Mouse (Mus musculus) mouse trophoblast stem cell (cell line): ENCODE results near the gene Sema6d.

Experiments
- in situ Hi-C, 2 experiments: fragments of 300-500 bp; cut with MseI, MboI; formaldehyde crosslinking; loops; 2 replicates in 1 of 2; 3 replicates in 1 of 2; pipeline ENCODE4 v1.15.1; 2025

Gene Sema6d

GRCm38 (mm10) chr2:124089813-124090230 lies at the start of gene Sema6d:
Gene Sema6d, plus strand, starts transcription at chr2:124089969.
- in situ Hi-C loops, result no loop called here

DNA sequence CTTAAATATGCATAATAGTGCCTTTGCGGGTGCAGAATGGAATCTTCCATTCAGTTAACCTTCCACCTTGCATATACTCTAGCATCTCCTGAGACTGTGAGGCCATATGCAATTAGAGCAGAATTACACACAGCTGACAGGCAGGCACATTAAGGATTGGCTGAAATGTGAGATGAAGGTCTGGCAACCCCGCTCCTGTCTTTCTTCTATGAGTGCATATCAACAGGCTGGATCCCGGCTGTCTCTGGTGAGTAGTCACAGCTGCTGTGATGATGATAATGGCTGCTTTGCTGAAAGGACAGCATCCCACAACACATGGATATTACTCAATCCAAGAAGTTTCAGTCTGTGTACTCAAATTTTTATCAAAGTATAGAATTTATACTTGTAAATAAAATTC lies 29.9 kb upstream of the Sema6d start:
- in situ Hi-C loops, result no loop called here

GRCm38 (mm10) chr2:124068380-124068779 lies 21.4 kb upstream of the Sema6d start:
- in situ Hi-C loops, result no loop called here

GRCm38 (mm10) chr2:124070664-124071063 lies 19.1 kb upstream of the Sema6d start:
- in situ Hi-C loops, result no loop called here

DNA sequence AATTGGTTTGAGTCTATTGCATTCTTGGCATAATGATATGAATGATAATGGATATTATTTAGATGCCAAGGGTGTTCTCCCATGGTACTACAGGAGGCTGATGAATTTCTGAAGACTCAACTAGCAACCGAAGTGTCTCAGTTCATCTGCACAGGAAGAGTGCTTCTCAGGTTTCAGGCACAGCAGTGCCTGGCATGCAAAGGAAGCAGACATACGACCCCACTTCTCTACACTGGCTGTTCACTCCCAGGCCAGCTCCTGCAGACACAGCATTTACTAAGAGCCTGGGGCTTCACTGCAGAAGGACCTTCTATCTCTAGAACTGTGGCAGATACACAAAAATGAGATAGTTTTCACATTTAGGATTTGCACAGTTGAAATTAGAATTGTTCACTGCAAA lies 18.4 kb upstream of the Sema6d start:
- in situ Hi-C loops, result no loop called here

- in situ Hi-C loops, result no loop called here
These were observed 717 bp downstream of the Sema6d start for GRCm38 (mm10) chr2:124090231-124091141.

GRCm38 (mm10) chr2:124099697-124100096 lies 9.9 kb downstream of the Sema6d start:
- in situ Hi-C loops, result no loop called here

DNA sequence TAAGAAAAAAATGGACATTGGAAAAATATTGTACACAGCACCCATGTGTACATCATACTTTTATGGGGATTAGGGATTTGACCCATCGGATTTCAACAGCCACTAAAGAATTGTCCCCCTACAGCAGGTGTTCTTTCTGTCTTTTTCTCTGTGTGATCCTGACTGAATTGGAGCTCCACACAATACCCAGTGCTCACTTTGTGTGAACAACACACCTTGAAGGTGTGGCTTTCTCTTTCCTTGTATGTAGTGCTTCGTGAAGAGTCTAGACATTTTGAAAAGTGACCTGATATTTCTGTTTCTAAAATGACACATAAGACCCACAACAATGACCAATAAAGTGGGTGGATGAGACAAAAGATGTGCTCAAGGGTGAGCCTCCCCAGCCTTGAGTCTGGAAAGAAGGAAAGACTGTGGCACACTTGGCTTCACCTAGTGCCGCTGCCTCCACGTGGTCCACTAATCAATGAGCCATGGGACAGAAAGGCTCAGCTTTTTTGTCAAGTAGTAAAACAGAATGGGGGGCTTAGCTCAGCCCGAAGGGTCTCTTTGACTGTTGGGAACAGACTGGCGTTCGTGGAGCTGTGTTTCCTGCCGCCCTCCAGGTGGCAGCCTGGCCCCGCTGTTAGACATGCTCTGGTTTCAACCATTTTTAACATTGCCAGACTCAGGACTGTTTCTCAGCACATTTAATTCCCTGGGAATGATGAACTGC lies 10.9 kb downstream of the Sema6d start:
- in situ Hi-C loops, result no loop called here

GRCm38 (mm10) chr2:124101201-124101517 lies 11.4 kb downstream of the Sema6d start:
- in situ Hi-C loops, result no loop called here

GRCm38 (mm10) chr2:124101580-124101979 lies 11.8 kb downstream of the Sema6d start:
- in situ Hi-C loops, result no loop called here

DNA sequence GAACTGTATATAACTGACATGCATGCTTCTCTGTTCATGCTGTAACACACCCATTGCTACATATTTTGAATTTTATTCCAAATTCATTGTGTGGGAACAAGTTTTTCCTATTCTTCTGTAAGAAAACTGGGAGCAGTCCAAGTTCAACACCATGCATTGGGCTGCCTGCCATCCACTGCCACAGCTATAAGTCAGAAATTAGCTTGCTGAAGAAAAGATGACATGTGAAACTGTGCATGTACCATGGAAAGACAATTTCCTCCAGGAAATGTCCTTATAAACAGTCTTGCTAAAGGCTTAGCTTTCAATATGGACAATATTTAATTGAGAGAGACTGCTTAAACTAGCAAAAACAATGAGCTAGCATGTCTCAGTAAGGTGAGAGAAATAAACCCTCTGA lies 13.5 kb downstream of the Sema6d start:
- in situ Hi-C loops, result no loop called here

DNA sequence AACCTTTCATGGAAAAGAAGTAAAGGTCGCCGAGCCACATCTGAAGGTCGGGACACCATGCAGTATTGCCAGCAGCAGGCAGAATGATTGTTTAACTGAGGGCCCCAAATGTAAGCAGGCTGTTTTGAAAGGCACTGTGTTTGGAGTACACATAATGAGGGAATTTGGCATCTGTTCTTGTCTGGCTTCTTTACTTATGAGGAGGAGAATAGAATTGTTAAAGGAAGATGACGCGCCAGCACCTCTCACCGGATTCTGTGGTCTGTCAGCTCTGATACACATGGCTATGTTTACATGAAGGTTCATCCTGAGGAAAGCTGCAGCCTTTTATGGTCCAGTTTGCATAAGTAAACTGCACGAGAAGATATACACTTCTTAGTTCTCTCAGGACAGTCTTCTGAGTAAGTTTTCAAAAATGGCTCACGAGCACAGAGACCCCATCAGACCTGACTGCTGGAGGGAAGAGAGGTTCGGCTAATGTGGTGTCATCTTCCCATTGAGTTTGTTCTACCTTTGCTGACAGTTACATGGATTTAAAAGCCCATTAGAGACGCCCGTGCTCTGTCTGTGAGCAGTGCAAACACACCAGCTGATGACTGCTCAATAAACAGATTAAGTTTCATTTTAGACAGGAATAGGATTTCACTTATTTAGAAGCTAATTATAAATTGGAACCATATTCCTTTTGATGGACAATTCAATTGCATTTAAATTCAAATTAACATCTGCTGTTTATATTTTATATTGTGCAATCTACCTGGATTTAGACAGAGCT lies 28.9 kb downstream of the Sema6d start:
- in situ Hi-C loops, result no loop called here

GRCm38 (mm10) chr2:124120355-124120754 lies 30.6 kb downstream of the Sema6d start:
- in situ Hi-C loops, result no loop called here

DNA sequence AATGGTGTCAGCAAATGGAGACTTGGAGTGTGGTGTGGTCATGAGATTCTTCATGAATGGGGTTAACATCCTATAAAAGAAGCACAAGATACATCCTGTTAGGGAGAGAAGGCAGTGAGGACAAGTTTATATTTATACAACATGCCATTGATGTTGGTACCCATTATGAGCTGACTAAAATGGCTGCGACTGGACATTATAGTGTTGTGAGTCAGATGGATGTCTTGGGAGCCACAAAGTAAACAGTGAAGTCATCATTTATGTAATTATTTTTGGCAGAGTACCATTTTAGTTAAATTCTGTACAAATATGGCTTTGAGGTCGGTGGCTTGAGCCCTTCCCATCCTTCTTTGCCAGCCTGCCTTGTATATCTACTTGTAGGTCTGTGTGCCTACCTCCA lies 31.8 kb downstream of the Sema6d start:
- in situ Hi-C loops, result no loop called here

DNA sequence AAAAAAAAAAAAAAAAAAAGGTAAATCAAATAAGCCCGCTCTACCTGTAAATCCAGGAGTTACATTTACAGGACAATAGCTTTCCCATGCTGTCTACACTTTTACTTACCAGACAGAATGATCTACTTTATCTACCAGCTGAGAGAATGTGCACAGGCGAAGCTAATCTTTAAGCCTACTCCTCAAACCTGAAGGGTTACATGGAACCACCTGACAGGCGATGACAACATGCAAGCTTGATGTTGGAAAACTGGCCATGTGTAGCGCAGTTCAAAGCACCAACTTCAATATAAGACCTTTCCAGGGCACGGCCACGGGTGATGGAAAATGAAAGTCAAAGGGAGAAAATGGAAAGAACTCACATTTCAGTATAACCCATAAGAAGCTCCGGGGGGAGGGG lies 35.7 kb downstream of the Sema6d start:
- in situ Hi-C loops, result no loop called here

- in situ Hi-C loops, result no loop called here
These were observed 37.1 kb downstream of the Sema6d start for GRCm38 (mm10) chr2:124126853-124127252.

GRCm38 (mm10) chr2:124130876-124131275 lies 41.1 kb downstream of the Sema6d start:
- in situ Hi-C loops, result no loop called here

- in situ Hi-C loops, result no loop called here
These were observed 51.8 kb downstream of the Sema6d start for GRCm38 (mm10) chr2:124141510-124142044.

DNA sequence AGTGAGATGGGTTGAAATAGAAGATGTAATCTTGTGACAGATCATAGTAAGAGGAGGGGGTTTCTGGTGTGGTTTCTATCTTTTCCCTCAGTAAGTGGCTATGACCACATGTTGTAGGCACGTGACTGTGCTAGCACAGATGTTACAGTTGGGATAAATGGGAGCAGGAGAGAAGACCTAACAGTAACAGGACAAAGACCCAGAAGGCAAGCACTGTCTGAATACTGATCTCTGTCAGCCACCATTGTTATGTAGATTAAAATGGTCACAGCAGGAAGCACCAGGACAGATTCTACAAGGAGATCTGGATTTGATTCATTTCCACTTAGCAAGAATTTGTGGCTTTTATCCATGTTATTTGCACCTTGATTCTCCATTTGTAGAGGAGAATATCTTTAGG lies 55.8 kb downstream of the Sema6d start:
- in situ Hi-C loops, result no loop called here

DNA sequence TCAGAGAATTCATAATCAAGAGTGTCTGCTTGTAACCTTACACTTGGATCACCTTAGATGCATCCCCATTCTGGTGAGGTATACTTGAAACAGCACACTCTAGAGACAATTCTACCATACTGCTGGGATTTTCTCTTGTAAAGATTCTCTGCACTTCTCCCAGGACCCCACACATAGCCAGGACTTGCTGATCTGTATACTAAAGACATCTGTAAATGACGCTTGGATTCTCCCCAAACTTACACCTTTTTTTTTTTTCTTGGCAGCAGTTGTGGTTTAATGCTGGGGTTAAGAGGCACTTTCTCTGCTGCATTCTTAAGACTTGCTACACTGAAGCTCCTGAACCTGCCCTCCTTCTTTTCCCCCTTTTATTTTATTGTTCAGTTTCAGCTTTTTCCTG lies 68.4 kb downstream of the Sema6d start:
- in situ Hi-C loops, result no loop called here

DNA sequence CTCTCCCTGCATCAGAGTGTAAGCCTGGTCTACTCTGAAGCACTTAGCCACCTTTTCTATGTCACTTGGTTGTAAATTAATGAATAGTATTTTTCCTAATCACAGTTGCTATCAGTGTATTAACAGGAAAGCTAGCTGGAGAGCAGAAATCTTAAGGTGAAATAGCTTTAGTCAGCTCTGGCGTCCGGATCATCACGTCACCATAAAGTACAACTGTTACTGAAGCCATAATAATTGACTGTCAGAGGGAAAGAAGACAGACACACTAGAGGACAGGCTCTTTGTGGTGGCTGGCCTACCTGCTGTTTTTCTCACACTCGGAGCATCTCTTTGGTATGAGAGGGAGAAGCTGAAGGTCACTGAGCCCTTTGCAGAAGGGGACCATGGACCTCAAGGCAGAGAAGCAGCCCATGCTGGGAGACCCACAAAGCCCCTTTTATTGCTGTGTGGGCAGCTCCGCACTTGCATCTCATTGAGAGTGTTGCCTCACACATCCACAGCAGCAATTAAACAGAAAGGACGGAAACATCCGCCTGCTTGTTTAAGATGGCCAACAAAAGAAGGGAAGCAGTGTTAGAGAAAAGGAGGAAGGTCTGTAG lies 72.3 kb downstream of the Sema6d start:
- in situ Hi-C loops, result no loop called here

DNA sequence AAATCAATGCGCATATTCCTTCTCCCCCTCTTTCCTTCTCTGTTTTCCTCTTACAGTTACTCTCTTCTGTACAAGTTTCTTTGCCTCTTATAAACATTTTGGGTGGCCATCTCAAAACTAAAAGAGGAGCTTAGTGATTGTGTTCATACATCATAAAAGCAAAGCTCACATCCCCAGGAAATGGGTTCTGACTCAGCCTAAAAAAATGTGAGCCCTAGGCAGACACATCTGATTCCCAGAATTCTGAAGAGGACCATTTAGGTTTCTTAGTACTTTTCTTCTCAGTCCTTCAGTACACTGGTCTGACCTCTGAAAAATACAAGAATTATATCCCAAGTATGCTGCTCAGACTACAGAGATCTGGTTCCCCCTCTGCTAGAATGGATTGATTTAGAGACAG lies 78.6 kb downstream of the Sema6d start:
- in situ Hi-C loops, result no loop called here
